Mouse (Mus musculus) spleen, adult 2 months (tissue): Measurements from ENCODE around the gene Fnbp1.

Experiments
- CTCF ChIP-seq: fragments of 200-500 bp; IDR thresholded peaks from 2 replicates; pipeline ENCODE4 v1.5.1; 2011; ENCODE audit warnings: mild to moderate bottlenecking, inconsistent platforms; ENCODE audit not compliant: insufficient read depth, insufficient read length, insufficient replicate concordance; ENCODE audit errors: extremely low read depth
- POLR2A ChIP-seq: fragments of 200-500 bp; IDR thresholded peaks from 2 replicates; pipeline ENCODE4 v1.6.1; 2011; ENCODE audit warnings: low read depth, low read length, inconsistent platforms

DNA sequence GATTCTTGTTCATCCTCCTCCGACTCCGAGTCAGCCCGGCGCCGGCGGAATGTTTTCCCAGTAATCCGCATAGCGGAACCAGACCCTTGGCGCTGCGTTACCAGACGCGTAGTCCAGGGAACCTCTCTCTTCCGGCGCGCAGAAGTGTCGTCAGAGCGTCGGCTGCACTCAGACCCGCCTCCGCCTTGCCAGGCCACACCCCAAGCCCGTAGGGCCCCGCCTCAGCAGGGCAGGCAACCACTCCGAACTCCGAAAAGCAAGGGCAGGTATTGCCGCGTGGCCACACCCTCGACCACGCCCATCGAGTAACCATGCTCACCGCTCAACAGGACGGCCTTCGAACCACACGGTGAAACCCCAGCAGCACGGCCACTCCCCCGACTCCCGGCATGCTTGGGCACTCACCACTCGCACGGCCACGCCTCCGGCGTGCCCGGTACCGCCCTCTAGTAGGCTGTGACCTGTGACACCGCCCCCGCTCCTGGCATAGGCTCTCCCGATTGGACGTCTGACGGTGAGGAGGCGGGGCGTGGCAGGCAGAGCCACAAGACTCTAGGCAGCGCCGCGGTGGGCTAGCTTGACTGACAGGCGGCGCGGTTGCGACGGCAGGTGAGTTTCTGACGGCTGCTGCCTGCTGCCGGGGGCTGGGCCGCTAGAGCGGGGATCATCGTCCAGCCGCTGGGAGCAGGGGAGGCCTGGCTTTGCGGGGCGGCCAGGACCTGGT lies 159.9 kb downstream of the Fnbp1 start, which contains the start of the genes BC005624 and Usp20:
- TF ChIP-seq POLR2A (peak; percentile 29), CTCF (no peak)
